Mouse (Mus musculus): ENCODE data around the gene Apoh.
A peak's percentile ranks its signal among the peaks of the same experiment; 100 is the strongest.

The Apoh gene

DNA sequence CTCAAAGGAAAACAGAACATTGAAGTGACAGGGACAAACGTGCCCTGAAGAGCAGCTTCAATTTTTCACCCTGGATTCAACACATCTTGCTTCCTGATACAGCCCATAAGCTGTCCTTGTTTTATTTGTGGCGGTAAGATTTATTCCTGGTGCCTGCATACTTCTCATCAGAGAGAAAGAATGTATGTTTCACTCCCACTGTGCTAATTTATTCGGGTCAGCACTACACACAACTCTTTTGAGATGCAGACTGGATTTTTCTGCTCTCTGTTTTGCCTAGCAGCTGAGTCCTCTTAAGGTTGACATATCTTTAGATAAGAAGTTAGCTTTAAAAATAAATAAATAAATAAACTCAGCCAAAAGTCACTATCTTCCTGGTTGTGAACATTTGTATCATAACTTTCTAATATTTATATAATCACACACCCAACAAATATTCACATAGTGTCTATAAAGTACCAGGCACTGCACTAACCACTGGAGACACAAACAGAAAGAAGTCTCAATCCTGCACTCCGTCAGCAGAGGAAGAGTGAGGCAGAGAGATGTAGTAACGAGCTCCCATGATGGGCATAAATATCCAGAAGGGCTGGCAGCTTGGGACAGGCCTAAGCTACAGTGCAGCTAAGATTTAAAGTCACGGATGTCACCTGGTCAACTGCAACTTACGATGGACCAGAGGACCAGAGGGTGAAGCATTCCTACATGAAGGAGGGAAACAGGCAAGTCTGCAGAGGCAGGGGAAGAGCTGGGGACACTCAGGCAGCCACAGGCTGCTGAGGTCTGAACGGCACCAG is 9.4 kb upstream of the Apoh start:
- DNase-seq (ENCODE audit: low read depth) = no peak

DNA sequence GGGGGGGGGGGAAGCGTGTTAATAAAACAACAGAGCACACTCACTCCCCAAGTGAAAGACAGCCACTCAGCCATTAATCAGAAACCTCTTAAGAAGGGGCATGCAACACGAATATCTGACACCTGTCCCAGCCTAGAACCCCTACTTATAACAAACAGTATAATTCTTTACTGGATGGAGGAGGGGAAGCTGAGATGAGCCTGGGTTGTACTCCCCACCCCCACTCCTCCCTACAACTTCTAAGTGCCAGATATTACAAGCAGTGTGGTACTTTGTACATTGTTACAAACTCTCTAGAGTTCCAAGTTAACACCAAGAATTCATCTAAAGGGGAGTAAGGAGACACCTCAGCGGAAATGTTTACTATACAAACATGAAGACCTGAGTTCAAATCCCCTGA is 8.5 kb upstream of the Apoh start:
- DNase-seq (ENCODE audit: low read depth) = no peak

DNA sequence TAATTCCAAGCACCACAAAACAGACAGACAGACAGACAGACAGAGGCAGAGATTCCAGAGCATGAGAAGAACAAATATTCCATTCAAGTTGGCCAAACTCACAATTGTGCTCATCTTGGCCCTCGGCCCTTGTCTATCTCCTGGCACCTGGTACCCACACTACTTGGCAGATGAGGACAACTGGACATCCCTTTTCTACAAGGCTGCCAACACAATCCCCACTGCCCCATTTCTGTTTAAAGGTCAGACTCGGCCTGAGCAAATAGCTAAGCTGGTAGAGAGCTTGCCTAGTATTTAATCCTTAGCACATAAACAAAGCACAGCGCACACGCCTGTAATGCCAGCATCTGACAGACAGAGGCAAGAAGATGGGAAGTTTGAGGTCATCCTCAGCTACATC is 7.6 kb upstream of the Apoh start:
- no peak for DNase-seq (ENCODE audit: low read depth)

DNA sequence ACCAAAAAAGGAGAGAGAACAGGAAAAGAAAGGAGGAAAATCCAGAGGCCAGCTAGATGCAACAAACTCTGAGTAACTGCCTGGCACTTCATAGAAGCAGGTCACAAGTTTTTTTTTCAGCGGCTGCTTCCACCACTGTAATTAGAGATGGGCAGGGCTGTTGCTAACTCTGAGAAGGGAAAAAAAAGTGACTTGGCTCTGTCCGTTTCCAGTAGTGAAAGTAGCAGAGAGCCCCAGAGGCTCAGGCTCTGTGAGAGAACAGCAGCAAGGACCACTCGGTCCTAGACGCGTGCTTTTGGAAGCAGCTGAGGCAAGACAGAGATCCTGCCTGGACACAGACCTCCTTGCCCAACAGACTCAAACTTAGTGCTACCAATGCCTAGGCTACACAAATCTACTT is 6.7 kb upstream of the Apoh start:
- no peak for DNase-seq (ENCODE audit: low read depth)

DNA sequence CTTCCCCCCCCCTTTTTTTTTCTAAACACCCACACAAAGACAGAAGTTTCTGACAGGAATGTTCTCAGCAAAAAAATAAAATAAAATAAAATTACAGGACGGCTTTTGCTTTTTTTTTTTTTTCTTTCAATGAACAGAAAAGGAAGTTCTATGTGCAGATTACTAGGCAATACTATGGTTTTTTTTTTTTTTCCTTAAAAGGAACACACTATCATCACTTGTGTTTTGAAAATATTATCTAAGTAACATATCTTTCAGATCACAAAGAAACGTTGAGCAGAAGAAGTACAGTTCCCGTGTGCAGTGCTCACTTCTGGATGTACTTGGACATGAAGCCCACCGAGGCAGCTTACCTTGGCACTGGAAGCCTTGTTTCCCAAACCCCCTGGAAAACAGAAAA is 2.9 kb upstream of the Apoh start:
- DNase-seq (ENCODE audit: low read depth) = no peak

DNA sequence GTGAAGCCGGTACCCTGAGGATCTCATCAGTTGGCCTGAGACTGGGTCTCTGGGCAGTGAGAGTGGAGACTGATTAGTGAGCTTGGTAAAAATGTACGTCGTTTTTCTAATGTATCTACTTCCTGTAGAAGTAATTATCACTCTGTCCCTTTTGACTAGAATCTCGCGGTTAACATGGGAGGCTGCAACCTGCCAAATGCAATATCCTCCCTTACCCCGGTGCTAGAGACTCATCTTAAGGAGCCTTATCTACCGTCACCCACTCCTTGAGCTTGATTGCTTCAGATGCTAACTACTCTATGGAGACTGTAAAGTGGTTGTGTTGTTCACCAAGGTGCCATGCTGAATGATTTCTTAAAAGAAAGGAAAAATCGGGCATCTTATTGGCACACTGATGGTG is 1.4 kb upstream of the Apoh start:
- DNase-seq (ENCODE audit: low read depth) = no peak

DNA sequence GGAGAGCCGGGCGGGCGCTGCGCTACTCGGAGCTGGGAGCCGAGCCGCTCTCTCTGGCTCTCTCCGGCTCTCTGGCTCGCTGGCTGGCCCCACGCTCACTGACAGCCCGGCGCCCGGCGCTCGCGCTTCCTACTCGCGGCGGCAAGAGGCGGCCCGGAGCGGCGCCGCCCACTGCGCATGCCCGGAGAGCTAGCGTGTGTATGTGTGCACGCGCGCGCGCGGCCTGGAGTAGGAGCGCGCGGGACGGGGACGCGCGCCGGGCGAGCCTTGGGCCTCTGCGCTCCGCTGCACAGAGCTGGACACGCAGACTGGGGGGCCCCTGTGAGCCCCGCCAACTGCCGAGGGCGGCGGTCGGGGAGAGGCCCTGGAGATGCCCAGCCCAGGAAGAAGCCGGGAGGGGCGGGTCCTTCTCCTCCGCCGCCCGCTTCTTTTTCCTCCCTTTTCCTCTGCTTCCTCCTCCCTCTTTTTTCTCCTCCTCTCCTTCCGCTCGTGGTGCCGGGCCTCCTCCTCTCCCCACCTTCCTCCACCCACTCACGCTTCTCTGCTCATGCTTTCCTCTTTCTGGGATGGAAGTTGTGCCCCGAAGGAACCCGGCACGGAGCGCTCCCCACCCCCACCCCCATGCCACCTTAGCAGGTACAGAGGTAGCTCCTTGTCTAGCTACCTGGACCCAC is 772 bp downstream of the Apoh start, which contains the start of gene Prkca:
Prkca (minus strand) TSS at position 140 of the 674 bp plus-strand sequence.
- peak; percentile 78 for DNase-seq (ENCODE audit: low read depth)

DNA sequence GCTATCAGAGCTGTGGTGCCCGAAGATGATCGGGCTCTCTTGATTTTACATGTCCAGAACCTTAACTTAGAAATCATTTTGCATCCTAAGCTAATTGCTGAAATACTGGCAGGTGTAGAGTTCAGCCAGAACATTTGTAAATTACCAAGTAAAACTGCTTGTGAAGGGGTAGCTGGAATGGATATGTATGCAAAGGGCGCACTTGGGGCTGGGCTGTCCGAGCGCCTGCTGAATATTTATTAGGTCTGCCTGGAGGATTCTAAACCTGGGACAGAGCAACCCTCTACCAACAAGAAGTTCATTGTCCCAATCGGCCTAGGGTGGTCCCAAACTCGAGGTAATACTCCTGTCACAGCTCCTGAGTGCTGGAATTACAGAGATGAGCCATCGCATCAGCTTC is 1.6 kb downstream of the Apoh start:
- no peak for DNase-seq (ENCODE audit: low read depth)

DNA sequence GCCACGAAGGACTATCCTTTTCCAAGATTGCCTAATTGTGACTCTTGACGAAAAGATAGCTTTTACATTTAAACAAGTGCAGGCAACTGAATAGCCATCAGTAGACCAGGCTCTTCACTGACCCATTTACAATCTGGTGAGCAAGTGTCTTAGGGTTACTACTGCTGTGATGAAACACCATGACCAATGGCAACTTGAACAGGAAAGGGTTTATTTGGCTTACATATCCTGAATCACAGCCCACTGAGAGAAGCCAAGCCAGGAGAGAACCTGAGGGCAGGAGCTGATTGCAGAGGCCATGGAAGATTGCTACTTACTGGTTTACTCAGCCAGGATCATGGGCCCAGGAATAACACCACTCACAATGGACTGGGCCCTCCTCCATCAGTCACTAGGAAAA is 2.2 kb downstream of the Apoh start:
- no peak for DNase-seq (ENCODE audit: low read depth)

DNA sequence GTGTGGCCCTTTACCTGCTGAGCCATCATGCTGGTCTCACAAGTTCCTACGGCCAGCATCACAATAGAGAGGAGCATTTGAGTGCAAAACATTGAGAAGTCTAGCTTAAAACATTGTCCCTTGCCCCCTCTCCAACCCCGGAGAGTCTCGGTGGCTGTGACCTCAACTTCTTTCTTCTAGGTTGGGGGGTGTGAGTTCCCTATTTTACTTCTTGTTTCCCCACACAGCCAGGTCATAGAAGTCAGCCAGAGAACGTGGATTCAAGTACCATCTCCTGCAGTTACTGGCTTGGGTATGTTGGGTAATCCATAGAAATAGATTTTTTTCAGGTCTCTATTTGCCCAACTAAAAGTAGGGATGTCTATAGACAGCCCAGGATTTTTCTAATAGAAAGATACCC is 7.6 kb downstream of the Apoh start:
- DNase-seq (ENCODE audit: low read depth) = peak; percentile 13

DNA sequence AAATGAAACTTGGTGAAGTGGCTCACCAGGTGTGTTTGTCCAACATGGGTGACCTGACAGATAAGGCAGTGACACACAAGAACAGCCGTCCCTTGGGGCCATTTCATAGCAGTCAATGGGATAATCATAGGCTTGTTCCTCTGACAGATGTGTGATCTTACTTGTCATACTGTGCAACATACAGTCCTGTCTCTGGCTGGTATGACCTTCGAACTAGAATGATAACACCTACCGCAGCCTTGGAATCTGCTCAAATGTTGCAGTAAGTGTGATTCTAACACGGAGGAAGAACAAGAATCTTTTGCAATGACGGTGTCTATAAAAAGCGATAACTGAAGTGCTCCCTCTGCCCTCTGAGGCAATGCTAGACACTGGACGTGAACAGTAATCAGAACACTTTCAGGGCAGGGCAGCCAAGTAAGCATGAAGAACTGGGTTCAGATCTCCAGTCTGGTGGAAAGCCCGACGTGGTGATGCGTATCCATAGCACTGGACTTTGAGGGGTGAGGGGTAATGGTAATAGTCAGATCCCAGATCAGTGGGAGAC is 9.8 kb downstream of the Apoh start:
- DNase-seq (ENCODE audit: low read depth) = no peak

DNA sequence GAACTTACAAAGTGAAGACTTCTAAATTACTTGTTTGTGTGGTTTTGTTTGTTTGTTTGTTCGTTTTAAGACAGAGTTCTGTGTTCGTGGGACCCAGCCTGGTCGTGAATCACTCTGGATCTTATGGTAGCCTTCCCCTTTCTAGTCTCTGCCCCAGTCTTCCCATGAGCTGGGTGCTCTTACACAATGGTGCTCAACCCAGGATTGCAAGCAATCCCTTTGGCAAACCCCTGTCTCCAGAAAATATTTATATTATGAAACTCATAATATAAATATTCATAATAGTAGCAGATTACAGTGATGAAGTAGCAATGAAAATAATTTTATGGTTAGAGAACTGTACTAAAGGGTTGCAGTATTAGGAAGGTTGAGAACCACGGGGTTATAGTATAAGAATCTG is 12.9 kb downstream of the Apoh start:
- DNase-seq (ENCODE audit: low read depth) = no peak

DNA sequence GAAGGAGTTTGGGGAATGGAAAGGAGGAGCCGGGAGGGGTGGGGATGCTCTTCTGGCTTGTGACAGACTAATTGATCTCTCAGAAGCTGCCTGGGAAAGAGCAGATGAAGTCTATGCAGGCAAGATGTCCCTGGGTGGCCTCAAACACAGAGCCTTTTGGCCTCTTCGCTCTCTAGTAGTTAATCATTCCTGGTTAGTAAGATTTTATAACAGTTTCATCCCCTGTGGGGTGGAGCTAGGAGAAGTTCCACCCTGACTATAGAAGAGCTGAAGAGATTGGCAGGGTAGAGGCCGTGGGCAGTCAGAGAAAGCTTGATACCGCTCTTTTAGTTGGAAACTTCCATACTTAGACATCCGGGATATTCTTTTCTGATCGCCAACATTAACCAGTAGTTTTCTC is 15.8 kb downstream of the Apoh start:
- DNase-seq (ENCODE audit: low read depth) = no peak

DNA sequence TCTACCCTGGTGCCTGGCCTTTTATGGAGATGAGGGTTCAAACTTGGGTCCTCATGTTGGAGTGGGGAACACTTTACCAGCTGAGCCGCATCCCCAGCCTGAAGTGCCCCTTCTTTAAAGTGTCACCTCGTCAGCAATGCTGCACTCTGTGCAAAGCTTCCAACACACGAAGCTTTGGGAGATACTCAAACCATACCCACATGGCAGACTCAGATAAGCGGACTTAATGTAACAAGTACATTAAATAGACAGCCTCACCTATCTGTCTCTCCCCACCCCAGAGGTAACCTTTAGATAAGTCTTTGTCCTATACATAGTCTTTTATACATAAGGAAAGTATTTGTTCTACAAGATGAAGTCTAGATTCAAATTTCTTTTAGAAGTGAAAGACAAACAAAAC is 17.8 kb downstream of the Apoh start:
- no peak for DNase-seq (ENCODE audit: low read depth)

DNA sequence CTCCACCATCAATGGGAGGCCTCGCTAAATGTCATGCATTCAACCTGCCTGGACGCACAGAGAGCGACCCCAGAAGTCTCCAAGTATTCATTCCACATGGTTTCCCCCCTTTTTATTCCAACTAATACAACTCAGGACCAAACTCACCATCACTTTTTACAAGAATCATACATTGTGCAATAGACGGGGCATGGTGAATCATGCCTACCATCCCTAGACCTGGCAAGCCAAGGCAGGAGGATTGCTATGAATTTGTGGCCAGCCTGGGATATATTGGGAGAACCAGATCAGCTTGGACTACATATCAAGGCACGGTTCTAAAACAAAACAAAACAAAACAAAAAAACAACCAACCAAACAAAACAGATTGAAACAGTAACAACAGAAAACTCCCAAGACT is 19.8 kb downstream of the Apoh start:
- no peak for DNase-seq (ENCODE audit: low read depth)

DNA sequence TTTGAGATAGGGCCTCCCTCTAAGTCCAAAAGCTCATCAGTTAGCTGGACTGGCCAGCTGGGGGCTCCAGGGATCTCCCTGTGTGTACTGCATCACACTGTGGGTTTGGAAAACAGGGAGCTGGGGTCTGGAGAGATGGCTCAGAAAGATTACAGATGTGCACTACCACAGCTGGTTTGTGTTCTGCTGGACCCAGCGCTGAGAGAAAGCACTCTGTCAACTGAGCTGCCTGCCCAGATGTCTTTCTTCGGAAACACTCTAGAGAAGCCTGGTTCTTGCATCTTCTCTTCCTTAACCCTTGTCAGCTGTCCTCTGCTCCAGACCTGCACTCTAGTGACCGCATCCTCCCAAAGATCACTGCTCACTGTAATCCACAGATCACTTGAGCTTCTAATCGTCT is 20.8 kb downstream of the Apoh start:
- no peak for DNase-seq (ENCODE audit: low read depth)

DNA sequence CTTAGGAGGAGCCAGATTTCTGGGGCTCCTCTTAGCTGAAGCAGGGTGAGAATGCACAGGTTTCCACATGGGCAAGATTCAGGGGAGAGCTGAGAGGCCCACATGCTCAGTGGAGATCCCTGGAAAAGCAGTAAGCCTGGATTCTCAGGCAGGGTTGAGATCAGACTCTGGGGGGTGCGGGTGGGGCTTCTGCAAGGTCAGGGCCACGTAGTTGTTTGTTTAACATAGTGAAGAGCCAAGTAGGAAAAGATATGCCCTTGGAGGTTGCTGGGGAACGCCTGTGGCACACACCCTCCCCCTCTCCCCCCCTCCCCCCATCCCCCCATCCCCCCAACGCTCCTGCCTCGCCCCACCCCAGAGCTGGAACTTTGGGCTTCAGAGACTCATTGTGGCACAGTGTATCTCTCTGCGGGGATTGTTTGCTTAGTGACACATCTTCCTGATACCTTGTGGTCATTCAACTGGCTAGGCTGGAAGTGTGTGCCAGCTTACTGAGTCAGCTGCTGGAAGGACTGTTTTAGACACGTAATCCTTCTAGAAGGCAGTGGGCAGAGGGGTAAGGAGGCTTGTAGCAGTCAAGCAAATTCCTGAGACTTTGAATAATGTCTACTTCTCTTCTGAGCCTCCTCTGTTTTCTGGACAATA is 21.9 kb downstream of the Apoh start:
- no peak for DNase-seq (ENCODE audit: low read depth)

DNA sequence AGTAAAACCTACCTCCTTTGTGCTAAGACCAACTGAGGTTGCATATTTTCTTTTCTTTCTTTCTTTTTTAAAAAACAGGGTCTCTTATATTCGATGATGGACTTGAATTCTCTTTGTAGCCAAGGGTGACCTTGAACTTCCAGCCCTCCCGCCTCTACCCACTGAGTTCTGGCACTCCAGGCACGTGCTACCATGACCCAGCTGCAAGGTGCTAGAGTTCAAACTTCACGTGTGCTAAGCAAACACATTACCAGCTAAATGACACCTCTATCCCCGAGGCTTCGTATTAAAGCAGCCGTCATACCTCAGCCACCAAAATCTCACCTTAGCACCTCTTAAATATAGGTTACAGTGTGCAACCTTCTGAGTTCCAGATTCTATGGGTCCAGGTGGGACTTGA is 22.4 kb downstream of the Apoh start:
- DNase-seq (ENCODE audit: low read depth) = no peak

DNA sequence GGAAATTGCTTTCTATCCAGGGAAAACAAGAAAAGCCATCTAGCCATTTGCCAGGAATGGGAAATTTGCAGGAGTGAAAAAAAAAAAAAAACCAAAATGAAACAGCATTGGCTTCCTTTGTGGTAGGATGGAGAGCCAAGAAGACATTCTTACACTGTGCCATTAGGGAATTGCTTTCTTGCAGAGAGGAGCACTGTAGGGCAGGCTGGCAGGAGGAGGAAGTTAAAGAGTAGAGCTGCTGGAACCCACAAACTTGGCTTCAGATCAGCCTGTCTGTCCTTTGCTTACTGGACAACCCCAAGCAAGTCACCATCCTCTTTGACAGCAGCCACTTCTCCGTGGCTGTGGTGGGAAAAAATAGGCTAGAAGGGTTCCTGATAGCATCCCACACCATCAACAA is 23.9 kb downstream of the Apoh start:
- DNase-seq (ENCODE audit: low read depth) = no peak

DNA sequence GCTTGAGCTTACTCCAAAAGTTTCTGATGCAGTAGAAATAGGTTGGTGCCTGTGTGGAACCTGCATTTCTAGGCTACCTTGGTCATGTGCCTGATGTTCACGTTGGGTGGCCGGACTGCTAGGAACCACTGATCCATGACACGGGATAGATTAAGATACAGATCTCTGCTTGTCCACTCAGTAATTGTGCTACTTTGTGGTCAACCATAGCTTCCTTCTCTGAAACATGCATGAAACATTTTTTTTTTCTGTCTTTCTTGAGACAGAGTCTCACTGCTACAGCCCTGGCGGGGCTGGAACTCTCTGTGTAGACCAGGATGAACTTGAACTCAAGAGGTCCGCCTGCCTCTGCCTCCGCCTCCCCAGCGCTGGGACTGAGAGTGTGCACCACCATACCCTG is 33.7 kb downstream of the Apoh start:
- no peak for DNase-seq (ENCODE audit: low read depth)

DNA sequence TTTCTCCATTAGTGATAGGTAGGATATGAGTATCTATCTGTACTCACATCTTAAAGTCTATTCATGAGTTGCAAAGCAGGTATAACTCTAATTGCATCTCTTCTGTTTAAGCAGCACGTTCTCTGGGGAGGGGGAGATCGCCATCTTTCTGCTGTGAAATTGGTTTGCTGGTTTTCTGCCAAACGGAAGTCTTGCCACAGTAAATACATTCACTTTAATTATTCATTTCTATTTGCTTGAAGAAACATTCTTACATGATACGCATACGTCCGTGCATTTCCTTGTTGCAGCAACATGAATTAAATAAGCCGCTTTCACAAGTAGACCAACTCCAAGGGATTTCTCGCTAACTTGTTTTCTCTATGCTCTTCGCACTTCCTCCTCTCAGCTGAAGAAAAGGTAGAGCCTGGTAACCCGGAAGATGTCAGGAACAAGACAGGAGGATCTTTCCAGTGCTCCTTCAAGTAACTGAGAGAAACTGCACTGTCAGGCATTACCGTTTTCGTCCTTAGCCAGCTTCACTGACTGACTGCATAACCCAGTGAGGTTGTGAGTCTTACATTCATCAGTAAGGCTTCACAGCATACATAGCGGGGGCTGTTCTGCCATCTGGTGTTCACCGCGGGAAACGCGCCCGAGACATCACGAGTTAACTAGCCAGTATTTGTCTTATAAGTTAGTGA is 34.7 kb downstream of the Apoh start:
- DNase-seq (ENCODE audit: low read depth) = peak; percentile 56

DNA sequence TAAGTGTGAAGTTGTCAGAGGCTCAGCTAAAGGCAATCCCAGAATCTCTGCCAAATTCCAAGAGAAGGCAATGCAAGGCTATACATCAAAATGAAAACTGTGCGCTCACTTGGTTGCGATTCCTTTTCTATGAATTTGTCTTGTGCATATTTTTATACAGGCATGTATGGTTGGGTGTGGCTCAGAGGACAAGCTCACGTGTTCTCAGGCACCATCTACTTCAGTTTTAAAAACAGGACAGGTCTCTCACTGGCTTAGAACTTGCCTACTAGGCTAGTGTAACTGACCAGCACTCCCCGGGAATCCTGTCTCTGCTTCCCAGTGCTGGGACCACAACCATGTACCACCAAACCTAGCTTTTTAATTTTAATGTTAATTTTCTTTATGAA is 35.2 kb downstream of the Apoh start:
- DNase-seq (ENCODE audit: low read depth) = no peak

DNA sequence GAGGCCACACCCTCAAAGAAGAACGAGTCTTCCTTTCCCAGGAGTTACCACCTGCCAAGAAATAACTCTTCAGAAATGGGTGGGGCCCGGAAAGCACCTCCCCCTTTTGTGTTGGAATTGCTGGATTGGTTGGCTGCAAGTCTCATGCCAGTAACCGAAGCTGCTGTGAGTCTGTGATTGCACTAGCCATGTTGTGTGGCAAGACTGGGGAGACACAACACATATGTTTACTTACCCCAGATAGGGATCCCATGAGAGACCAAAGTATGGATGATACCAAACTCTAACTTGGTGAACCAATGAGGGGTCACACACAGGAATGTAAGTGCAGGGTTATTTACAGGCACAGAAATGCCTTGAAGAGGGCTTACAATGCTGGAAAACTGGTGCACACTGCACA is 39.5 kb downstream of the Apoh start:
- no peak for DNase-seq (ENCODE audit: low read depth)
